Mouse (Mus musculus) brain, embryonic 18.5 days (tissue): ENCODE results near the gene Ctxn1.

Source experiments
- DNase-seq: peaks from one replicate; pipeline ENCODE4 v3.0.0-alpha.2; 2012; ENCODE audit warnings: low read depth, low spot score

The Ctxn1 gene

GRCm38 (mm10) chr8:4214006-4214980 lies 44.8 kb downstream of the Ctxn1 start:
- no peak for DNase-seq

GRCm38 (mm10) chr8:4213210-4214005 lies 45.7 kb downstream of the Ctxn1 start:
- no peak for DNase-seq

- DNase-seq = no peak
Observed at GRCm38 (mm10) chr8:4212809-4213209, 46.3 kb downstream of the Ctxn1 start.

- DNase-seq = no peak
Observed at GRCm38 (mm10) chr8:4211097-4211496, 48.0 kb downstream of the Ctxn1 start.
